Mouse (Mus musculus) gastrocnemius, adult 8-10 months (tissue): ENCODE measurements around the gene Ggta1. TPM values are rescaled to one million over a fixed set of nuclear protein-coding genes. Genes with fewer than 3 reads are reported as not detected.

Experiments used
- DNase-seq, 2 experiments: peaks; one replicate each; pipeline ENCODE4 v3.0.0; 2022; ENCODE audit warnings: low spot score in 2 of 2
- total RNA-seq, 4 experiments: library from RNA; stranded (reverse); gene quantifications; 2 replicates each; pipeline ENCODE4 v1.2.4; 2022

The Ggta1 gene
- total RNA-seq, result 1 to 10 TPM; 3.3 to 5.5 (median 4.0) TPM

DNA sequence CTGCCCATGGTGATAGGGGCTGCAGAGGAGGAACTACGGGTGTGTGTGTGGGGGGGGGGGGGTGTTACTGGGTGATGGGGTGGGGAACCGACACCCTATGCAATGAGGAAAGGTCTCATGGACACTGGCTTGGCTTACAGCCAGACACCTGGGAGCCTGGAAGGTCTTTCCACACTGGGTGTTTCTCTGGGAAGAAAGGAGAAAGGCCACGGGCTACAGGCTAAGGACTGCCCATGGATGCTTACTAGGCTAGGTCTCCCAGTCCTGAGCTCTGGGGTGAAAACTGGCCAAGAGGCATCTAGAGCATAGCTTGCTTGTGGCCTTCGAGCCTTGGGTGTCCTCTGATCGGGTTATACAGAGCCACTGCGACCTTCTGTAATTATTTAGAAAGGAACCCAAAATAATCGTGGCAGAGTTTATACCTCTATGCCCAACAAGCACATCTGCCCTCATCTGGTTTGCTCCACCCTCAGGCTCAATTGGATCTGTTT lies at the start of gene Ggta1:
Gene Ggta1, minus strand, starts transcription at position 441 of the 491 bp plus-strand sequence.
- no peak for DNase-seq

DNA sequence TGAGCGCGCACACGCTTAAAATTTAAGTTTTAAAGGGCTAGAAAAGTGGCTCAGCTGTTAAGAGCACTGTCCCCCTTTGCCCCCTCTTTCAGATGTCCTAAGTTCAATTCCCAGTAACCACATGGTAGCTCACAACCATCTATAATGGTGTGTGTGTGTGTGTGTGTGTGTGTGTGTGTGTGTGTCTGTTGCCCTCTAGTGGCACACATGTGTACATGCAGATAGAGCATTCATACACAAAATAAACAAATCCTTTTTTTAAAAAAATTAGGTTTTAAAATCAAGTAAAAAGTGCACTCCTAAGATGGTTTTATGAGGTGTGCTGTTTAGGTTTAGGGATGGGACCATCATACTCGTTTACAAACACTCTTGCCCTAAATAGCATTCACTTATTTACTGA lies 49.2 kb upstream of the Ggta1 start:
- DNase-seq, result no peak

DNA sequence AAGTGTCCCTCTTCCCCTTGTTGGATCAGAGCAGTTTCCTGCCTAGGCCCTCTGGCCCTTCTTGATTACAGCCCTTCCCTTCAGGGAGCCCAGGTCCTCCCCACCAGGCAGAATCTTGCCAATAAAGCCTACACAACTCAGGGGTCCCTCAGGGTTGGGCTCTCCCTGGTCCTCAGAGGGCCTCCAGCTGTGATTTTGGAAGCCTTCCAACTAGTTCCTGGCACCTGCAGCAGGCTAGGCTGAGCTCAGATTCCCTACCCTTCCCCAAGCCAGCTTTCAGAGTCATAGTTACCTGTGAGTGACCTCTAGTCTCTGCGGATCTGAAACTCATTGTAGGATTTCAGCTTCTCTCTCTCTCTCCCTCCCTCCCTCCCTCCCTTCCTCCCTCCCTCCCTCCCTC lies 47.9 kb upstream of the Ggta1 start:
- no peak for DNase-seq

DNA sequence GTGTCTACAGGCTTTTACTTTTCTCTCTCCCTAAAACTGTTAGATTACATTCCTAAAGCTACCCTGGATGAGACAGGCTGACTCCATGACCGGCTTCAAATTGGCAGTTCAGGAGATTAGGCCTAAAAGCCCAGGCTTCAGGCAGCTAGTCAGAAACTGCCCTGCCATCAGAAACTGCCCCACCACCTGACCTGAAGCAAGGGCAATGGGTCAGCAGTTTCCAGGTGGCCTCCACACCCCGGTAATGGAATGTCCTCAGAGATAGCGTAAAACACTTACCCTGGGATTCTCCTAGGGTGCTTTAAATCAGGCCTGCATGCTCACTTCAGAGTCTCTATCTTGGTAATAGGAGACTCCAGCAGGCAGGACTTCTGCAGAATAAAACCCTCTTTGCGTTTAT lies 46.9 kb upstream of the Ggta1 start:
- DNase-seq, result no peak

- no peak for DNase-seq
These were observed 46.3 kb upstream of the Ggta1 start for GRCm38 (mm10) chr2:35509343-35509667.

GRCm38 (mm10) chr2:35508597-35509342 lies 45.7 kb upstream of the Ggta1 start:
- peak; percentile 44 to 68 for DNase-seq

DNA sequence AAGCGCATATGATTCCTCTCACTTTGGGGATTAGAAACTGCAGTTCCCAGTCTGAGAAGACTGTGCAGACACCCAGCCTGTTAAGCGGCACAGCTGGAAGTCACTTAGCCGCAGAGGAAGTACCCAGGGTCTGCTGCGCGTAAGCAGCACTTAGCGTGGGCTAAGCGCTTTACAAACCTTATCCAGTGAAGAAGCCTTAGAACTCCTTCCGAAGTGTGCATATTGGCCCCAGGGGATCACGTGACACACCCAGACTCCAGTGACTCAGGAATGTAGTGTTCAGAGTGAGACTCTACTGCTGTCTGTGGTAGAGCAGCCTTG lies 44.1 kb upstream of the Ggta1 start:
- DNase-seq, result no peak

DNA sequence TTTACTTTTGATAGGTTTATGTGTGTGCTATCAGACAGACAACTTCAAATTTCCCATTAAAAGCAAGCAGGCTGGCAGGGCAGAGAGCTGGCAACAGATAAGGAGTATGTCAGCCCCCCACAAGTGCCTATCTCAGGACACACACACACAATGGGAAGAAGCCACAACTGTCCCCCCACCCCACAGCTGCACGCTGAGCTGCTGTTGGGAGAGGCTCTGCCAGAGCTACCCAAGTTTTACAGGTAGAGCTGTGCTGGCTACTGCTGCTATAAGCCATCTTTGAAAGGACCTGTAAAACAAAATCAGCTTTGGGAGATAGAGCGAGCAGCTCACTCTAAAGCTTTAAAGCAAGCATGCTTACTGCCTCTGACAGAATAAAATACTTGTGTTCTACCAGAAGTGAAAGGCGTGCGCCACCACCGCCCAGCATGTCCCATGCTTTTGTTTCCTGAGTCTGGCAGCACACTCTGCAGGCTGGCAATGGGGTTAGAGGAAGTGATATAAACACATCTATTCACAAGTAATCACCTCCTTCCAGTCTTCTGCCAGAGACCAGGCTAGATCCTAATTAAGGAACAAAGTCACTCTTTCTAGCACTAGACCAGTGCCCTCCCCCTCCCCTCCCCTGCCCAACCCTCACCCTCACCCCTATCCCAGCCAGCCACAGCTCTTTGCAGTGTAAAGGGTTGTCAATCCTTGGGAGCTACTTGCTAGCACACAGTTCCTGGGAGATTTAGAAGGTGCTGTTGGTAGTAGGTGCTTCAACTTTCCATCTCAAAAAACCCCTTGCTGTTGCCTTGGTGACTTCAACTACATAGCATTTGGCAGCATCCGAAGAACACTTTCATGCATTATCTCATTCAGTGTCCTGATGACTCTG lies 43.5 kb upstream of the Ggta1 start:
- DNase-seq, result no peak

GRCm38 (mm10) chr2:35505519-35506286 lies 42.7 kb upstream of the Ggta1 start:
- no peak for DNase-seq

GRCm38 (mm10) chr2:35504417-35504776 lies 41.4 kb upstream of the Ggta1 start:
- no peak for DNase-seq

DNA sequence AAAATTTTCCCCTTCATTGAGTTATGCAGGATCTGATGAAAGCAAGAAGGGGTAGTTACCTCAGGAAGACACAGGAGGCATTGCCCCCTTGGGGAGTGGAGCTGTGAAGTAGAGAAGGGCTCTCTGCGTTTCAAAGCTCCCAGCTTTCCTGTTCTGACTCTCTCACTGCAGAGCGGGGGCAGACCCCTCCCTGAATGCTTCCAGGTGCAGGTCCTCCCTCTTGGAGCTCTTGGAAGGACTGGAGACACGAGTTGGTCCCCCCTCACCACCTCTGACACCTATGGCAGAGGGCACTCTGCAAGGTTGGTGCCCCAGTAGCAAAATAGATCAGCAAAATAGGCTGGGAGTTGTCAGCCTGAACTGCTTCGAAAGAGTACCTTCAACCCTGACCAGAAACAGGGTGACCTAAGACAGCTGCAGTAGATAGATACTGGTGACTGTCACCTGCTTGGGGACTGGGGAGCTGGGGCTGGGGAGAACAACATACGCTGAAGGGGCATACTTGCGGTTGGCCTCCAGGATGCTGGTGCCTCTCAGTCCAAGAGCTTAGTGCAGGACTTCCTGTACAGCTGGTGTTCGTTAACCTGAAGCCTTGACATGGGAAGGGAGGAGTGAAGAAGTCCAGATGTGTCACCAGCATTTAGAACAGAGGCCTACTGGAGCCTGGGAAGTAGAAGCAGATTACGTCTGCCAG lies 40.8 kb upstream of the Ggta1 start:
- DNase-seq, result no peak

DNA sequence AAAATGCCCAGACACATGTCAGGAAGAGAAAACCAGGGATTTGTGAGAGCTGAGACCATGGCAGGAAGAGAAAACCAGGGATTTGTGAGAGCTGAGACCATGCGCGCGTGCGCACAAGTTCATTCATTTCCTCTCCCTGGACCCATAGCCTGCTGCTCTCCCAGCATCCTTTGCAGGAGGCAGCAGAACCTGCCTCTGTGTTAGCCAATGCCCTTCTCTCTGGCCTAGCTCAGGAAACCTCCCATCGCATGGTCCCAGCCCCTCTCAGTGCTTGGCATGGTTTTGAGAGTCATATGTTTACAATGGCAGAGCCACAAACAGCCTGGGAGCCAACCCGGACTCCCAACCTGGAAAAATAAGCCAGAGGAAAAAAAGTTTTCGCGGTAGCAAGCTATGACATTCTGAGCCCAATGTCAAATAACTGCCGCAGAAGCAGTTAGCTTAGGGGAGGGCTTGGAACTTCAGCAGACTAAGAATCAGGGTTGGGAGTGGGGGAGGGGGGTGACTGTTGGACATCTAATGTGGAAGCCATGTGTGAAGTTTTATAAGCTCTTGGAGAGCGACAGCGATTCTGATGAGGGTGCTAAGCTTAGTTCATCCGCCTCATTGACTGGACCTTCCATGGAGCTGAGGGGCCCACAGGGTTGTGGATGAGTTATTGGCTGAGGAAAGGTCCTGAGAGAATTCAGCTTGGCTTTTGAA lies 40.1 kb upstream of the Ggta1 start:
- no peak for DNase-seq

GRCm38 (mm10) chr2:35502561-35502960 lies 39.5 kb upstream of the Ggta1 start:
- no peak for DNase-seq

DNA sequence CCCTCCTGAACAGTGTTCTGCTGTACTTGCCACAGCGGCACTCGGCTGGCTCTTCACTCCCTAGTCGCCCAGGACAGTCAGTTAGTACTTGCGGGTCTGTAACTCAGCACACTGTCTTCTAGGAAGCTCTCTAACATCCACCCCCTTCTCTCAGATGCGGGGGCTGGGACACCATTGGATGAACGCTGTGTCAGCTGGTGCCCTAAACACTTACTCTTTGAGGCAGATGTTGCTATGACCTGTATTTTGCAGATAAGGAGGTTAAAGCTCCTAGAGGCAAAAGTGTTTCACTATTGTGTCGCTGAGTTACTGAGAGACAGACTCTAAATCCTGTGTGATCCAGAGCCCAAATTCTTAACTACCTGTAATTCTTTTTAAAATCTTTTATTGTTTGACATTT lies 36.4 kb upstream of the Ggta1 start:
- no peak for DNase-seq

DNA sequence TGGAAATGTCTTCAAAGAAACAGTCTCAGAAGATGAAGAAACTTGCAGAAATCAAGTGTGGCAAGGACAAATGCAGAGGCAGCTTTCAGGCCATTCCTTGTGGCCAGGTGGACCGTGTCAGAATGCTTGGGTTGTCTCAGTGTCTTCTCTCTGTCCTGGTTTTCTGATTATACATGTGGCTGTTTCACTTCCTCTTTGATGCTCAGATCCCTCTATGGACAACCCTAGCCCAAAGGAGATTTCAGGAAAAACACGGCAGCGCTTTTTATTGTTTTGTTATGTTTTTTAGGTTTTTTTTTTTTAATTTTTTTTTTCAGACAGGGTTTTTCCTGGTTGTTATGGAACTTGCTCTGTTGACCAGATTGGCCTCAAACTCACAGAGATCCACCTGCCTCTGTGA lies 35.9 kb upstream of the Ggta1 start:
- no peak for DNase-seq

DNA sequence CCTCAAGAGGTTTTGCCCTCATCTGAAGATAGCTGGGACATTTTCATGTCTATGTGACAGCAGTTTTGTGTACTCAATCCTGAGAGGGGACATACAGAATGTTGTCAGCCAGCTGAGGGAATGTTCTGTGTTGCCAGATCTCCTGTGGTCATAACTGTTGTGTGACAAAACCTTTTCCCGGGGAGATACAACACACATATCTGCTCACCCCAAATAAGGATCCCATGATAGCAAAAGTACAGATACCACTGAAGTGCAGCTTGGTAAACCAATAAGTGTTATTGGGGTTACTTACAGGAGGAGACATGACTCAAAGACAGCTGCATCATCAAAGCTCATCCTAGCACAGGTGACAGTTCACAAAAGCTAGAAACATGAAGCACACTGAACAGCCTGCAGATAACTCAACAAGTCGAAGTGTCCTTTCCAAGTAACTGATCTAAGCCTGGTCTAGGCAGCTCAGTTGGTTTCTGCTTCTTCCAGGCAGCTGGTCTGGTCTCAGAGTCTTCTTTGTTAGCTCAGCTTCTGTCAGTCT lies 34.7 kb upstream of the Ggta1 start:
- no peak for DNase-seq

DNA sequence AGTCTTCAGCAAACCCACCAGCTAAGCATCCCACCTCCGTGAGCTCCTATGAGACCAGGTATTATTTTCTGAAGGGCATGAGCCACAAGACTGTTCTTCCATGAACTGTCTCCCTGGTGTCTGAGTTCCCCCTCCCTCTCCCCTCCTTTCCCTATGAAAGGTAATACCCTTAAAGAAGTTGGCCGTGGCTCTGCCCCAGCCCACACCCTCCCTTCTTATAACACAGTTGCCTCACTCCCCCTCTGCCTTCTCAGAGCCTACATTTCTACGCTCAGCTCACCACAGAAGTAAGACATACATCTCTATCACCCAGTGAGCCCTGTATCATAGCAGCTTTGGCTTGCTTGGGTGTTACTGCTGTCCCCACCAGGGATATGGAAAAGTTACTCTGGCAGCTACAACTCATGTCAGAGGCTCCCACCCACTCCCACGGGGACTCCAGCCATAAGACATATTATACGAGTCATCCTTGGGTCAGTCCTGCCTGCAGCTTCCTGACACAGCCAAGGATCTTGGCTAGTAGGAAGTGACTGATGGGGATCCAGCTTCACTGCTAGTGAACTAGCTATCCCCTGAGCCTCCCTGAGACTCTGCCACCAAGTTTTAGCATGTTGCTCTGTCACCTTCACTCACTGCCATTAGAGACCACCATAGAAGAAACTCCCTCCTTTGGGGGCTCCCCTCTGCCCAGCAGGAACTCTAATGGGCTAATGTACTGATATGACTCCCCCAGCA lies 33.4 kb upstream of the Ggta1 start:
- DNase-seq, result no peak

DNA sequence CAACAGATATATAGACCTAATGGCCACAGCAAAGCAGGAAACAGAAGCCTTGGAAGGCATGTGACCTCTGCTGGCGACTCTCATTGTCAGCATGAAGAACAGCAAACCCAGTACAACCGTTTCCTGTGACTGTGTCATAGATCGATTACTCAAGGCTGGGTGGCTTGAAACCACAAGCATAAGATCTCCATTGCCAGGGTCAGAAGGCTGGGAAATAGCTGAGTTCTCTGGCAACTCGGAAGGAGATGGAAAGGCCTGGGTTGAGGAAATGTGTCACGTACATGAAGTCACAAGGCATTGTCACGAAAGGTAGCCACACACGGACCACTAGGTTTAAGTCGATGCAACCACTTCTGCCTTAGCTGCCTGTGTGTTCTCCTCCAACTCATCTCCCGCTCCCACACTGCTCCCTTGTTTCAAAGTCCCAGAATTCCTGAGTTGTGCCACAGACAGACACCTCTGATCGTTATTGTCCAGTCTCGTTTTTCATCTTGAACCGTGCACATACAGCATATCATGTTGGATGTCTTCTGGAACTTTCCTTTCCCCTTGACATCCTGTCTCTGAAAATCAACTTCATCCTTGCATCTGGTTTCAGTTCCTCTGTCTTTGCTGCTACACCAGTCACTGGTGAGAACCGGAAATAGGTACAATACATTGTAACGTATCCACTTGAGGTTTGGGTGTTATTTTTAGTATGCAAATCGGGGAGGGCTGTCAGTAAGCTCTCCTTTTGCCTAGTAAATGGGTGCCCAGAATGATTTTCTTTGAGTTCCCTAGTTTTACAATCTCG lies 32.7 kb upstream of the Ggta1 start:
- no peak for DNase-seq

- no peak for DNase-seq
These were observed 30.5 kb upstream of the Ggta1 start for GRCm38 (mm10) chr2:35493566-35493965.
